In genomic region chrX:11565888-11566287, GRCm38 (mm10) we compare ENCODE assay signal across 21 mouse cellular contexts.
DNase-seq lines count a peak whose midpoint lies in the region; ATAC-seq and TF ChIP-seq lines count a peak whose summit lies in the region.
"Had no signal": no experiment of that assay in that cellular context is flagged by ENCODE, and none has a peak within 500 bp of the region (broad histone marks: within the 10 kb centered on the region; RNA-seq: fewer than 3 reads in every experiment).

No protein-coding gene starts in this region.

- no peaks in the 10 kb centered on the region for H3K4me1 ChIP-seq in lung, embryonic 16.5 days (replicated peaks; ENCODE audit: control insufficient read depth, insufficient read depth, low read length)
- peaks cover under 1% of the 10 kb centered on the region; the same call in 1 of the 2 replicates for H3K4me1 ChIP-seq in lung, adult 2 months (ENCODE audit: control insufficient read depth, insufficient read depth, low read length)
- H3K4me1 ChIP-seq in embryonic fibroblast, embryonic 13.5 days (ENCODE audit: control insufficient read depth, insufficient read depth, low read length): 0 out of 2 replicates have a peak, but pooled peaks cover 2% of the 10 kb centered on the region

- ATAC-seq in lung, embryonic 16.5 days (ENCODE audit: low read depth): 0 out of 2 replicates have a peak, but pooled peaks have one; percentile 23
- ATAC-seq: activated CD4-positive, CD25-positive, alpha-beta regulatory T cell, adult 4 months; CD4-positive, CD25-positive, alpha-beta regulatory T cell, adult 4 months; Patski had no signal

- no peak for DNase-seq in lung, adult 2 months
- DNase-seq in cerebellum, postnatal 4 days (ENCODE audit: low spot score in 2 of 2): no peak
- no peak for DNase-seq in heart, adult 11 months
- DNase-seq: adrenal gland, adult 2 months; adrenal gland, adult 8-10 months; adrenal gland, postnatal 10 days; adrenal gland, postnatal 14 days; adrenal gland, postnatal 25 days; adrenal gland, postnatal 36 days; B cell, adult 2 months; cerebellum, adult 11 months; cerebellum, adult 11-12 months; cerebellum, adult 18-20 months had no signal

- H3K27ac ChIP-seq in lung, embryonic 16.5 days (ENCODE audit: low read length): no peak overlapping the region
- peak overlapping the region; percentile 50; the same call in 1 of the 2 replicates for H3K27ac ChIP-seq in embryonic fibroblast, embryonic 13.5 days (ENCODE audit: insufficient read depth, low read length)

- no peak overlapping the region for H3K9ac ChIP-seq in lung, embryonic 16.5 days (ENCODE audit: low read length)

- no peak for TF ChIP-seq POLR2A in lung, adult 2 months (IDR thresholded peaks at IDR 0.05; ENCODE audit: borderline replicate concordance, extremely low read depth, low read depth, low read length)
- TF ChIP-seq POLR2A in embryonic fibroblast, embryonic 13.5 days (IDR thresholded peaks at IDR 0.05; ENCODE audit: low read depth, low read length): no peak
- TF ChIP-seq POLR2A in myocyte (IDR thresholded peaks at IDR 0.05; ENCODE audit: insufficient read length, low read depth): no peak

- H3K4me3 ChIP-seq in lung, embryonic 16.5 days (ENCODE audit: low read length): no peak overlapping the region
- H3K4me3 ChIP-seq in lung, adult 2 months (replicated peaks; ENCODE audit: extremely low read depth, low read depth, low read length): no peak overlapping the region
- H3K4me3 ChIP-seq in embryonic fibroblast, embryonic 13.5 days (ENCODE audit: insufficient read depth, low read length): no peak overlapping the region
- no peak overlapping the region for H3K4me3 ChIP-seq in myocyte

- H3K79me2 ChIP-seq in myocyte (ENCODE audit: control insufficient read depth, insufficient read depth): no peaks in the 10 kb centered on the region

- H3K27me3 ChIP-seq in lung, embryonic 16.5 days (ENCODE audit: control insufficient read depth, insufficient read depth, low read depth, low read length): no peaks in the 10 kb centered on the region; the same call in 1 of the 2 replicates
- no peaks in the 10 kb centered on the region for H3K27me3 ChIP-seq in myocyte (ENCODE audit: control insufficient read depth, insufficient read depth, insufficient read length)
- H3K27me3 ChIP-seq: CH12.LX had no signal

- H3K4me2 ChIP-seq in lung, embryonic 16.5 days (ENCODE audit: low read depth, low read length): no peak overlapping the region
- no peak overlapping the region for H3K4me2 ChIP-seq in myocyte (ENCODE audit: low read depth)

- no peaks in the 10 kb centered on the region for H3K9me3 ChIP-seq in lung, embryonic 16.5 days (ENCODE audit: control insufficient read depth, low read length)
- H3K9me3 ChIP-seq: G1E had no signal

- H3K36me3 ChIP-seq in lung, embryonic 16.5 days (ENCODE audit: control insufficient read depth, insufficient read depth, low read length): no peaks in the 10 kb centered on the region
- H3K36me3 ChIP-seq in myocyte (ENCODE audit: control insufficient read depth, insufficient read depth): no peaks in the 10 kb centered on the region
- H3K36me3 ChIP-seq: G1E had no signal

- 58% methylated on average over 2 of the region's 2 CpGs for WGBS in lung, embryonic 16.5 days
- WGBS in lung, adult 2 months: 44% methylated on average over 2 of the region's 2 CpGs

- no peak overlapping the region for H3ac ChIP-seq in myocyte (ENCODE audit: control insufficient read depth, insufficient read length)

- no peak for TF ChIP-seq CTCF in lung, adult 2 months (IDR thresholded peaks at IDR 0.05; ENCODE audit: insufficient read depth, low read length)
- no peak for TF ChIP-seq CTCF in embryonic fibroblast, embryonic 13.5 days (IDR thresholded peaks at IDR 0.05; ENCODE audit: borderline replicate concordance, insufficient read depth, low read length)

TF ChIP-seq in myocyte, 11 proteins besides CTCF, POLR2A, EP300 and RAD21:
- TF ChIP-seq CEBPB (IDR thresholded peaks at IDR 0.05; ENCODE audit: insufficient read depth, poor library complexity, severe bottlenecking) (no peak), MYOD1 (IDR thresholded peaks at IDR 0.05; ENCODE audit: control insufficient read depth in 1 of 3, insufficient read length in 2 of 3, low read depth in 2 of 3) (peak in 2 of 3 experiments; percentile 63 to 67), MYOG (IDR thresholded peaks at IDR 0.05; ENCODE audit: control insufficient read depth in 1 of 3, insufficient read depth in 1 of 3, insufficient read length in 2 of 3, low read depth in 2 of 3) (peak in 1 of 3 experiments; percentile 52)
TF ChIP-seq in myocyte: peak in this region for 2.
